Mouse (Mus musculus) embryonic fibroblast, embryonic 13.5 days (primary cell): ENCODE measurements around the gene Slc25a22.

Experiments used
- CTCF ChIP-seq: IDR thresholded peaks from 2 replicates; pipeline ENCODE4 v1.5.1; 2011; ENCODE audit warnings: mild to moderate bottlenecking, control low read depth, low read length, moderate library complexity, borderline replicate concordance; ENCODE audit not compliant: insufficient read depth
- POLR2A ChIP-seq: IDR thresholded peaks from 2 replicates; pipeline ENCODE4 v1.6.1; 2011; ENCODE audit warnings: low read depth, mild to moderate bottlenecking, control low read depth, low read length, moderate library complexity

GRCm38 (mm10) chr7:141428701-141429100 lies 9.0 kb downstream of the Slc25a22 start:
- TF ChIP-seq CTCF: no peak
- no peak for TF ChIP-seq POLR2A
